Mouse (Mus musculus) testis, postnatal 10 days (tissue): ENCODE data around the gene Vil1.

Experiments used
- DNase-seq: peaks from one replicate; pipeline ENCODE4 v3.0.0; 2021; ENCODE audit warnings: low spot score

Vil1 gene

DNA sequence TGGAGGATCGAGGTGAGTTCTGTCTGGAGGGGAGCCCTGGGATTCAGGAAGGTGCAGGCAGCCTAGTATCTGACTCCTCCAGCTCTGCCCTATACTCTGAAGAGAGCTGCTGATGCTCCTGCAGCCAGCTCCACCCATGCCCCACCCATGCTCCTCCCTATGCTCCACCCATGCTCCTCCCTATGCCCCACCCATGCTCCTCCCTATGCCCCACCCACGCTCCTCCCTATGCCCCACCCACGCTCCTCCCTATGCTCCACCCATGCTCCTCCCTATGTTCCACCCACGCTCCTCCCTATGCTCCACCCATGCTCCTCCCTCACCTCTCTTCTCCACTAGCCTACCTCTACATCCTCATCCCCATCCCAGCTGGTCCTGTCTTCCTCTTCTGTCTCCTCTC is 6.0 kb downstream of the Vil1 start:
- peak; percentile 66 for DNase-seq

DNA sequence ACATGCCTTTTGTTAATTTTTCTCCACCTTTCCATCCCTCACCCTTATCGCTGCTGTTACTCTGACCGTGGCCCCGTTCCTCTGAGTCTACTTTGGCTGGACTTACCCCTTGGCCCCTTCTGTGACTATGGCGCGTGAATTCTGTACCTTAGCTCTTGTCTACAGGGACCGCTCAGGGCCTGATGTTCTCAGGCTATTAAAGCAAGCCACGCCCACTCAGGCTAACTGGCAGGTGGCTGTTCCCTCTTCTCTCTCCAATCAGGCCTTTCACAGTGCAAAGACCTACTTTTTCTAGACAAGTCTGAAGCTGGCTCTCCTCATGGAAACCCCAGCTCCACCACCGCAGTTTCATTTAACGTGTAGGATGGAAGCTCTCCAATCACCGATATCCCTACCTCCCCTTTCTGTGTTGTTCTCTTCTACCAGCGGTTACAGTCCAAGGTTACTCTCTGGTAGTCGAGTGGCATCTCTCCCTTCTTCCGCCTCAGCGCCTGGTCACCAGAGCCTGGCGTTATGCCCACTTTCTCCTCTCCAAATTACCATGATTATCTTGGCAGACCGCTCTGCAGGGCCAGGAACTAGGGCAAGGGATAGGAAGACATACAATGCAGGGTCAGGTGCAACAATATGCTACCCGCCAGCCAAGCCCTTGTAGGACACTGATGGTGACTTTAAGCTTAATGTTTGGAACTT is 9.7 kb downstream of the Vil1 start:
- DNase-seq = peak; percentile 64

DNA sequence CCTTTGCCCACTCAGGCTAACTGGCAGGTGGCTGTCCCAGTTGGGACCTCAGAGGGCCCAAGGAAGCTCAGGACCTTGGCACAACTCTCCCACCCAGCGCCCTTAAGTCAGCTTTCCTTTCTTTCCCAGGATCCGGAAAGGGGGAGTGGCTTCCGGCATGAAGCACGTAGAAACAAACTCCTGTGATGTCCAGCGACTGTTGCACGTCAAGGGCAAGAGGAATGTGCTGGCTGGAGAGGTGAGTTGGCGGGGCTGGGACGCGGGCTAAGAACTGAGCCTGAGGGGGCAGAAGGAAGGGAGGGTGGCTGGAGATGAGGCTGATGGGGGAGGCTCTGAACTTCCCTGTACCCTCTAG is 10.2 kb downstream of the Vil1 start:
- no peak for DNase-seq

DNA sequence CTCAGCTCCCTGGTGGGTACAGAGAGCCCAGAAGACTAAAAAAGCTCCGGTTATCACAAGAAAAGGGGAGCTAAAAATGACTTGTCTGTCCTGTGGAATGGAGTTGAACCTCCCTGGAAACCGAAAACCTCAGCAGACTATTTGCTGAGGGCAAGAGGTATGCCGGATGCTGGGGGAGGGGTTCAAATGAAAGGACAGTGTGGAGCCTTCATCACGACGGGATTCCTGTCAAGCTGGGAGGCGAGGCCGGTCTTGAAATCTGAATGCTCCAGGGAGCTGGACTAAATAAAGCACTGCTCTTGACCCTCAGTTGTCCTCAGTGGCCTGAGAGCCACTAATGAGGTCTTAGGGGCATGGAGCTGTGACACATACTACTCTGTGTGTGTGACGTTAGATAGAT is 14.0 kb downstream of the Vil1 start:
- no peak for DNase-seq

DNA sequence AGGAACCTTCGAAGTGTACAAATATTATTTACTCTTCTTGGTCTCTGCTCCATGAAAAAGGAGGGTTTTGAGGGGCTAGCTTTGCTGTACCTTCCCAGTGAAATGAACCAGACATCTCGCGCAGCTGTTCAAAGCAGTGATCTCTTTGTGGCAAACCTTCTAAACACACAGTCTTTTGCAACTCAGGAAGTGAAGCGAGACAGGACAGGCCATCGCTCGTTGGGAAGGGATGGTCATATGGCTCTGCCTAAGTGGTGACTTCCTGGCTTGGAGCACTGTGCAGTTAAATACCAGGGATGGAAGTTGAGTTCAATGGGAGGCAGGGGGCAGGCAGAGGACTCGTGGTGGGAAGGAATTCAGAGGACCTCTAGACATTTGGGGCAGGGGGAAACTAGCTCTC is 16.7 kb downstream of the Vil1 start:
- DNase-seq = no peak

DNA sequence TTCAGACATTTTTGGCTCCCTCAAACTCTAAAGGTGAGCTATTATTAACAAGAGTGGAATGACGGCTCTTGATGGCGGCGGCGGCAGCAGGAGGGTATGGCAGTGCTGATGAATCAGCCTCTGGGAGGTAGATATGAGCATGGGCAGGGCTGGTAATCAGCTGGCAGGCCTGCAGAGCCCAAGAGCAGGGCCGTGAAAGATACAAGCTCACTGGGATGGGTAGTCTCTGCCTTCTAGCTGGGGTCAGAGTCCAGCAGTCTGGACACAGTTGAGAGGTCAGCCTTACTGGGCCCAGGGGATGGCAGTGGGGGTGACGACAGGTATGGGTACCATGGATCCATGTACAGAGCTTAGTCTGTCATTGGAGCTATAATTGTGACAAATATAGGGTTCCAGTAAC is 24.0 kb downstream of the Vil1 start:
- no peak for DNase-seq

DNA sequence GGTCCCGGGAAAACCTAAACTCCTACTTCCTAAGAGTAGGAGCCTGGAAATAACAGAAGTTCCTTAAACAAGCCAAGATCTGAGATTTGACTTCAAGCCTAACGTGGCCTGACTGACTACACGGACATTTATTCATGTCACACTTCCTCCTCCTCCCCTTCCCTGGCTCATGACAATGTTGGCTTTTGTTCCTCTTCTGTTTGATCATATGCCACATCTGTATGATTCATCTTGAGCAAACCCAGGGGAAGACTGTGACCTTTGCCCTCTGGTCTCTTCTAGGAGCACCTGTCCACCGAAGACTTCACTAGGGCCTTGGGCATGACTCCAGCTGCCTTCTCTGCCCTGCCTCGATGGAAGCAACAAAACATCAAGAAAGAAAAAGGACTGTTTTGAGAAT is 25.4 kb downstream of the Vil1 start:
- no peak for DNase-seq

DNA sequence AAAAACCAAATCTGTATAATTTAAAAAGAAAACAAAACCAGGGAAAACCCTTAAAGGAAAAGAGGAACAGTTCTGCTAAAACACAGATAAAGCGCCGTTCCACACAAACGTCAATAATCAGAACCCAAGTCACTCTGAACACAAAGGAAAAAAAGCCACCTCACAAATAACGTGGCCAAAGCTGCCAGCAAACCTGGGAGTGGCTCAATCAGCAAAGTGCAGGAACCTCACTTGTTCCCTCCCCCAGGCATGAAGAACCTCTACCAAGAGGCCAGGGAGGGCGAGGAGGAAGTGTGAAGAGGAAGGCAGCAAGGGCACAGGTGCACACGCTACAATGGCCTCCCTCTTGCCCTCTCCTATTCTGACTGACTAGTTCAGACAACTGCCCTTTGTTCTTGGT is 26.4 kb downstream of the Vil1 start:
- DNase-seq = no peak

DNA sequence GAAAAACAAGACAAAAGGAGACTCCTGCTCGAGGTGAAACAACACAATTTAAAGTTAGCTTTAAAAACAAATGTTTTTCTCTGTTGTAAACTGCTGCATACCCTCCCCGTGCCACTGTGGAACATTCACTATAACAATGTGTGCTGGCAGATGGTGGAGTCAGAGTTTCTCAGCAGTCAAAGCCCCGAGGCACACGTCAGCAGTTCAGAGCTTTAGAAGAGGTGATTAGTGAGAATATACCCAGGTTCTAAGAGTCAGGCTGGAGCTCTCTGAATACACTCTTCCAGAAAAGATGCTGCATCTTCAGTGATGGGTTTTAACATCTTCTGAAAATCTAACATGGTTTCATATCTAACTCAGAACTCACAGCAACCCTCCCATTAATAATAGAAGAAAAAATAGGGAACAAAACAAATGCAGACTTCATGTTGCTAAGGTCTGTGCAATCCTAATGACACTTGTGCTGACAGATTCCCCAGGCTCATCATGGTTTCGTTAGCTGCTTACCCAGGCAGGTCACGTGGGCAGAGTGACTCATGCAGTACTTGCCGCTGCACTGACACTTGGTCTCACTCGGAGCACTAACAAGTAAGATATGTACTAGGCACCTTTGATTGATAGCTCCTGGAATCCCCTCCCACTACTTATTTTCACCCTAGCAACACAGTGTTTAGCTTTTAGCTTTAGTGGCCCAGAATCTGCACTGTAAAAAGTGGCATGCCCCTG is 28.7 kb downstream of the Vil1 start:
- no peak for DNase-seq

DNA sequence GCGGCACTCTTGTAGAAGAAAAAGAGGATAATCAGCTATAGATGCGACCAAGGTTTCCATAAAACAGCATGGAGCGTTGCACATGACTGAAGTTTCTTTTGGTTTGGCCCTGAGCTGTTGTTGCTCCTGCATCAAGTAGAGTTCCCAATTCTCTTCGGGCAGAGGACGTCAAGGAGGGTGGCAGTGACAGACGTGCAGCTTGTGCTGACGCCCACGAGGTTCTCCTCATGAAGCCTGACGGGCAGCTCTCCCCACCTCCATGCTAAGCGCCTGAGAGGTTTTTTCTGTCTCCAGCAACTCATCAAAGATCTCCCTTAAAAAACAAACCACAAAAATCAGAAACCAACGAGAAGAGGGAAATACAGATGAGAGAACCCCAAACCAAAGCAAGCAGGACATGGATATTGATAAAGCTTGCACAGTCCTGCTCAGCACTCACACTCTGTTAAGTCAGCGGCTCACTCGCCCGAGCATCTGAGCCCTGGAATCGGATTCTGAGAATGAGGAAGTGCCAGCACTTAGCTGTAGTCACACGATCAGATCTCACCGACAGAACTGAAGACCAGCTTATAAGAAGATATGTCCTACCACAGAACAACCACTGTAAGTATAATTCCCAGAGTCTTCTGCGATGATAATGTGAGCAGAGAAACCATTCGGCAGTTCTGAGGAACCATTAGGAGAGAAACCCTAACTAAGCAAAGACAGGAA is 30.1 kb downstream of the Vil1 start:
- no peak for DNase-seq

DNA sequence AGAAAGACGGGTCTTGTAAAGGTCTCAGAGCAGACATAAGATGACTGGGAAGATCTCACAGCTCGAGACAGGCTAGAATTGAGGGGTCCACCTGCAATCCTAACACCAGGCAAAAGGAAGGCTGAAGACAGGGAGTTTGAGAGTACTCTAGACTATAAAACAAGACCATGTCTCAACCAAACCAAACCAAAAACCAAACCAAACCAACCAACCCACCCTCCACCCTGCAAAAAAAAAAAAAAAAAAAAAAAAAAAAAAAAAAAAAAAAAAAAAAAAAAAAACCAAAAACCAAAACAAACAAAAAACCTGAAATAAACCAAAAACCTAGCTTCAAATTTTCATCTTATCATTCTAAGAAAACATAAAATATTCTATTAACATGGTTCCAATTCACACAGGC is 35.4 kb downstream of the Vil1 start:
- DNase-seq = no peak

DNA sequence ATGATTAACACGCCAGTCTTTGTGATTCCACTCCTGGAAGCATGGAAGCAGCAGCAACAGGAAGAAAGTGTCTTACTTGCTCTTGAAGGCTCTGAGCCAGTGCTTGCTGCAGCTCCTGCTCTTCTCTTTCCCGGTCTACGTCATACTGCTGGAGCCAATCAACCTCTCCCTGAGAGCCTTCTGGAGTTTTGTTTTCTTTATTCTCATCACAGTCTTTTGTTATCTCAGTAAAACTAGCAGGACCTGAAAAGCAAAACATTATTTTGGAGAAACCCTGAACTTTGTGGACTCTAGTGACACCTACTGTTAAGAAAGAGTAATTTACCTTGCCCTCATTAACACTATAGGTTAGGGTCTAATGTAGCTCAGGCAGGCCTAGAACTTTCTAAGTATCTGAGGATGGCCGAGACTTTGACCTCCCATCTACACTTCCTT is 43.5 kb downstream of the Vil1 start:
- DNase-seq = no peak

DNA sequence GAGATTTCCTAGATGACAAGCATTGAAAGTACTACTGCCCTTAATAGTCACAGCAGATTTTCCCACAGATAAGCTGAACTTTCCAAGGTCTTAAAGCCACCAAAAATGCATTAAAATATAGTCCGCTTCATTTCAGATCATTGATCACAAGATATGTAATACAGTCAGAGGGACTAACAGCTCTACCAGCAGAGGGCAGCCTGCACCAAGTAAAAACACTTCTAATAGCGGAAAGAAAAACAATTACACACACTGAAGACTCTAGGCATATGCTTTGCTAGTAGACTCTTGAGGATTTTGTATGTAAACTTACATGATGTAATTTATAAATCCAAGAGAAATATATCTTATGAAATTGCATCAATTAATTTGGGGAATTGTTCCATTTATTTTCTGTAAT is 51.1 kb downstream of the Vil1 start:
- DNase-seq = peak; percentile 79
